ENCODE assay signal across 14 mouse cellular contexts in the genomic region with DNA sequence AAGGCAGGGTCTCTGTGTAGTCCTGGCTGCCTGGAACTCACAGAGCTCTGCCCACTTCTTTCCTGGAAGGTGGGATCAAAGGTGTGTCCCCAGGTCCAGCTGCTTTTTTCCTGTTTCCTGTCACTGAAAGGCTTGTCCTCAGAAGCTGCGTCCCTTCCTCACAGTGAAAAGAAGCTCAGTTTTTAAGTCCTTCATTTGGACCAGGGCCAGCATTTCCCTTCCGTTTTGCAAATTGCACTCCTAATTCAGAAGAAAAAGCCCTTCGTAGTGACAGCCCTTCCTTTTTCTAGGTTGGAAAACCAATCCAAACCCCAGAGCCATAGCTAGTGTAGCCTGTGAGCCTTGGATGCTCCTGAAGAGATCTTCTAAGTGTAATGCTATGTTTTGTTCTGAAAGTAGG. TPM values are rescaled to one million over a fixed set of nuclear protein-coding genes. Genes with fewer than 3 reads are reported as not detected.
"Had no signal": no experiment of that assay in that cellular context is flagged by ENCODE, and none has a peak within 500 bp of the region (broad histone marks: within the 10 kb centered on the region; RNA-seq: fewer than 3 reads in every experiment).

No protein-coding gene starts in this region.

- H3K27ac ChIP-seq: layer of hippocampus, adult 2 months; limb, embryonic 12.5 days; liver, embryonic 13.5 days; lung, embryonic 15.5 days; macrophage; midbrain, embryonic 13.5 days; neural tube, embryonic 12.5 days; stomach, postnatal 0 days had no signal

- H3K9ac ChIP-seq: limb, embryonic 12.5 days; liver, embryonic 13.5 days; liver, postnatal 0 days; lung, embryonic 15.5 days; midbrain, embryonic 13.5 days; neural tube, embryonic 12.5 days had no signal

- H3K27me3 ChIP-seq: limb, embryonic 12.5 days; liver, embryonic 13.5 days; lung, embryonic 15.5 days; megakaryocyte, embryonic 14.5 days; midbrain, embryonic 13.5 days; neural tube, embryonic 12.5 days had no signal

- ATAC-seq: intestine, postnatal 0 days; liver, postnatal 0 days; midbrain, embryonic 13.5 days had no signal

- H3K4me2 ChIP-seq: limb, embryonic 12.5 days; liver, embryonic 13.5 days; lung, embryonic 15.5 days; midbrain, embryonic 13.5 days; neural tube, embryonic 12.5 days had no signal

- H3K4me3 ChIP-seq: layer of hippocampus, adult 2 months; limb, embryonic 12.5 days; liver, embryonic 13.5 days; lung, embryonic 15.5 days; megakaryocyte, embryonic 14.5 days; midbrain, embryonic 13.5 days; neural tube, embryonic 12.5 days had no signal

- H3K4me1 ChIP-seq: limb, embryonic 12.5 days; lung, embryonic 15.5 days had no signal

- DNase-seq: liver; liver, embryonic 13.5 days; liver, postnatal 0 days; lung, postnatal 14 days; thymus, postnatal 4 days had no signal

- H3K9me3 ChIP-seq: limb, embryonic 12.5 days; liver, embryonic 13.5 days; lung, embryonic 15.5 days; megakaryocyte, embryonic 14.5 days; midbrain, embryonic 13.5 days; neural tube, embryonic 12.5 days had no signal

RNA-seq across cellular contexts. Expression of a gene that starts 13.0 kb away (rescaled TPM):
- polyA plus RNA-seq: limb, embryonic 12.5 days; liver, embryonic 13.5 days; liver, postnatal 0 days; lung, embryonic 15.5 days; macrophage; stomach, postnatal 0 days had no signal
